Mouse (Mus musculus) central nervous system, embryonic 18 days (tissue): ENCODE data around the gene Naip6. TPM values are rescaled to one million over a fixed set of nuclear protein-coding genes. Genes with fewer than 3 reads are reported as not detected.

Experiments used
- polyA plus RNA-seq: library from polyadenylated mRNA; depleted of rRNA; stranded (reverse); fragments of >200 nt; gene quantifications from 2 replicates; pipeline ENCODE4 v1.2.3, GENCODE M21; 2012; rRNA removed

The Naip6 gene
- polyA plus RNA-seq = 0.17 TPM in 2 replicates

DNA sequence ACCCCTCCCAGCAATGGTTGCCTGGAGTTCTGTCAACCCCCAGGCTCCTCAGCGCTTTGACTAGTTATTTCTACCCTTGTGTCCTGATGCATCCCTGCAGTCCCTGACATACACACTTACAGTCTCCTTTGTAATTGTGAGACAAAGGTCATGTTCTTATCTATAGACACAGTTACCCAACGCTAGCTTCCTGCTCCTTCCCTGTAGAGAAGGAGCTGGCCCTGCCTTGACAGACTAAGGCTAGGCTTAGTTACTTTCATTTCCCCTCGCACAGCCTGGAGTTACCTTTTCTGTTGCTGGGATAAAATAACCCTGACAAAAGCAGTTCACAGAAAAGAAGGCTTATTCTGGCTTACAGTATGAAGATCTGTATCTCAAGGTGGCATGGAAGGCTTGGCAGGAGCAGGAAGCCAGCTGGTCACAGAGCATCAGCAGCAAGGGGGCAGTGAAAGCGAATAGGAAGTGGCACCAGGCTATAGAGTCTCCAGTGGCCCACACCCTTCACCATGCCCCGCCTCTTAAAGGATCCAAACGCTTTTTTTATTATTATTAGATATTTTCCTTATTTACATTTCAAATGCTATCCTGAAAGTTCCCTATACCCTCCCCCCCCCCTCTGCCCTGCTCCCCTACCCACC, at the start of gene Naip6:
Gene Naip6, minus strand, starts transcription at position 419 of the 638 bp plus-strand sequence.

DNA sequence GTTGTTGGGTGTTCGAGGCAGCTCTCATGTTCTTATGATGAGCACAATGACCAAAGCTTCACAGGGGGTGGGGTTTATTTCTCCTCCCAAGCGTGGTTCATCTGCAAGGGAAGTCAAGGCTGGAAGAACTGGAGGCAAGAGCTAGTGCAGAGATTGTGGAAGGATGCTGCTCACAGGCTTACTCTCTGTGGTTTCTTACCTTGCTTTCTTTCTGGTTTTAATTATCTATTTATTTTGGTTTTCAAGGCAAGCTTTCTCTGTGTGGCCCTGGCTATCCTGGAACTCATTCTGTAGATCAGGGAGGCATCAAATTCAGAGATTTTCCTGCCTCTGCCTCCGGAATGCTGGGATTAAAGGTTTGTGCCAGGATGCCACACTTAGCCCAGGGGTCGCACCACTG, 71.3 kb downstream of the Naip6 start, which contains the start of gene Naip5:
Gene Naip5, minus strand, starts transcription at position 101 of the 400 bp plus-strand sequence.

Other genes with a start within 250 kb of the Naip6 start
- 14.1 and 15.3 TPM in 2 replicates for gene Bdp1, start 213.6 kb downstream of the Naip6 start, polyA plus RNA-seq
- gene Serf1, start 209.7 kb downstream of the Naip6 start, polyA plus RNA-seq = 308 and 360 TPM in 2 replicates
- gene Smn1, start 192.8 kb downstream of the Naip6 start, polyA plus RNA-seq = 61.9 and 63.2 TPM in 2 replicates
- gene Naip2, start 115.6 kb downstream of the Naip6 start, polyA plus RNA-seq = 0.12 and 0.16 TPM in 2 replicates
- 0.36 and 0.41 TPM in 2 replicates for gene Naip5, start 71.4 kb downstream of the Naip6 start, polyA plus RNA-seq
- 0.09 and 0.11 TPM in 2 replicates for gene Naip1, start 135.2 kb upstream of the Naip6 start, polyA plus RNA-seq
- gene Gtf2h2, start 174.9 kb upstream of the Naip6 start, polyA plus RNA-seq = 75.2 and 75.9 TPM in 2 replicates
- gene Ocln, start 235.0 kb upstream of the Naip6 start, polyA plus RNA-seq = 5.2 and 6.2 TPM in 2 replicates